Mouse (Mus musculus): Measurements from ENCODE around the gene Usf1.

Usf1 gene

DNA sequence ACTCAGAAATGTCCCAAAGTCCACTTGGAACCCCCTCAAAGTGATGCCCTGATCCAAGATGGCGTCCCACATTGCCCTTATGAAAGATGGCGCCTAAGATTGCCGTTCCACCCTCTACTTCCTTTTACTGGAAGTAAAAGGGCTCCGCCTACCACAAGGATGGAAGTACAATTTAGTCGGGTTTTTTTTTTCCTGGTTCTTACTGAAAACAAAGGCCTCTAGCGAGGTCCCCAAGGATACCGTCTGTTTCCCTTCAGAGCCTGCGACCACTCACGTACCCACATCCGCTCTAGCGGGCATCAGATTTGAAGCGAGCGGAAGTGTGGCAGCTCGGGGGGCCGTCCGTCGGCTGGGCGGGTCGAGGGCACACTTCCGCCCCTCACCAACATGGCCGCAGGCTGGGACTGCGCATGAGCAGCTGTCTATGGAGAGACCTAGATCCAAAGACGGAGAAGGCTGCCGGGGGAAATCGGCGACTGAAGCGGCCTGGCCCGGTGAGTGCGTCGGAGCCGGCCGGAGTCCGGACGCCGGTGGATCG is at the start of gene Usf1:
Gene Usf1 (plus strand): TSS at position 367 of the 538 bp plus-strand sequence.
- DNase-seq, result peak; percentile 91 to 94

DNA sequence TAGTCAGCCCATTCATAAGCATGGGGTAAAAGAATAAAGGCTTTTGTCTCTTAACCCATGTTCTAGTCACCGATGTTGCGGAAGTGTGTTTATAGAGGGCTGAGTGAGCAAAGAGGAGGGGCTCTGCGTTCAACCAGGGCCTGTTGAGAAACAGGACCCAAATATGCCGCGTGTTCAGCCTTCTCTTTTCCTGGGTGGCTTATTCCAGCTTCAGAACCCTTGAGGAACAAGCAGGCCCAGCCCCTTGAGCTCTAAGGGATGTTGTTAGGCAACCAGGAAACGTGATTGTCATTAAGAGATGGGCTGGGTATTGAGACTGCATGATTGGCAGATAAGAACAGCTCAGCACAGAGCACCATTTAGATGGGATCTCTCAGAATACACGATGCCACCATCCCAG is 45.2 kb upstream of the Usf1 start:
- no peak for DNase-seq

DNA sequence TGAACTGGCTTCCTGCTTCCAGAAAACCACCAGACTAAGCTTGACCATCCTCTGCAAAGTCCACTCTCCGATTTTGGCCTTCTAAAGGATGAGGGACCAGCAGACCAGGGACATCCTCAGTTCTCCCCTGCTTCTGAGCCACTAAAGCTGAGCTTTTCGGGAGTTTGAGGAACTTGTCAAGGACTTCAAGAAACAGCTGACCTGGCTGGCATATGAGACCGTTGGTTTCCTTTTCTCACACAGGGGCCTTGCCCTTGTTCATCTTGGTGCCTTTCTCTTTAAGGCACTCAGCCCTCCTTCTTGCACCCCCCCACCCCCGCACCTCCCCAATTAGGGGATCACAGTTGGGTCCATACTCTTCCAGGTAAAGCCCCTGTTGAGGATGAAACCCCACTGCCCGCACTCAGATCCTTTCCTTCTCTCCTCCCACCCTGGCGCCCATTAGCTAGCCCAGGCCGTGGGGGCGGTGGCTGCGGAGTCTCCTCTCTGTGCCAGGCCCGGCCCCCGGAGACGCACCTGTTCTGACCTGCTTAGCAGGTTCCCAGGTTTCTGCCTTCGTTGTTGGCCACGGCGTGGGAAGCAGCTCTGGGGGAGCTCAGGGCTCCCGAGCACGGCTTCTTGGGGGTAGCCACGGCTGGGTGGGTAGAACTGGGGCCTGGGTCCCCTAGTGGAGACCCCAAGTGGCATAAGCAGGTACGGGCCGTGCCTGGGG is 41.1 kb upstream of the Usf1 start, which contains the start of gene Nectin4:
Gene Nectin4 (plus strand): TSS at position 255 of the 712 bp plus-strand sequence.
- DNase-seq, result no peak

DNA sequence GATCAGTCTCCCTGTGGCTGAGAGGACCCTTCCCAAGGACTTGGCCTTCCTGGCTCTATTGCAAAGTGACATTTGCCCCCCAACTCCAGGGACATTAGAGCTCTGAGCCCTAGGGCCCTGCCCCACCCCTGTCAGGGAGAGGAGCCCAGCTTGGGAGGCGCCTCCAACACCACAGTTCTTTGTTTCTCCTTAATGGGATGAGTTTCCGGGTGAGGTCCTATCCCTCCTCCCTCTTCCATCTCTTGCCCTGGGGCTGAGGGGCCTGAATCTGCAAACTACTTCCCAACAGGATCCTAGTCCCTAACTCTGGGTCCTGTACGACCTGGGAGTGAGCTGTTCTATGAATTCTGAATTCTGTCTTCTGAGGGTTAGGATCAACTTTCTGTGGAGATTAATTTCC is 38.2 kb upstream of the Usf1 start:
- DNase-seq, result no peak

DNA sequence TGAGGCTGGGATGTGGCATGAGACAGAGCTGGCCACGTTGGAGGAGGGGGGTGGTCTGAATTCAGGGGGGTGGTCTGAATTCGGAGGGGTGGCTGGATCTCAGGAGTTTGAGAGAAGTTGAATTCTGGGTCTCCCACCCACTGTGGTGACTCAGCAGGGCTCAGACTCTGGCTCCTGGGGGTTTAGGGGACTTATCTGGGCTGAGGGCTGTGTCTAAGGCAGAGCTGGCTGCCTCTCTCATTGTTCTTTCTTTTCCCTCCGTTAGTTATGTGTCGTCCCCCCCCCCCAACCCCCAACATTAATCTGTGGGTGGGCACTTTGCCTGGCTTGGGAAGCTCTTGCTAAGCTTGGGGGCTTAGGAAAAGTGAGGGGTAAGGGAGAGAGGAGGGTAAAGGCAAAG is 37.2 kb upstream of the Usf1 start:
- no peak for DNase-seq

DNA sequence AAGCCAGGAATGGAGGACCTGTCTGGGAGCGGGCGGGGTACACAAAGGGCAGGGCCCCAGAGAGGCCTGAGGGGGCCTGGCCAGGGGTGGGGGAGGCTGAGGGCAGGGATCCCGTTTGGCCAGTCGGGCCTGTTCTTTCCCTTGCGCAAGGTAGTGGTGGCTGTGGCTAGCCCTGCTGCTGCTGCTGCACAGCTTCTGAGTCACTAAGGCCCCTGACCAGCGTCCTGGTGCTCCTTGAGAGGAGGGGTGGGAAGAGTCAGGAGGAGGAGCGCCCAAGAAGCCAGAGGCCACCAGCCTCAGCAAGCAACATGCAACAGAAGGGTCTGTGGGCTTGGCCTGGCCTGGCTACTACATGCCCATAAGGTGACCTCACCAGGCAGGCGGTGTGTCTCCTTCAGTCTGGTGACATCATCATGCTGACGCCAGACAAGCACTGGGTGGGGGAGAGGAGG is 35.4 kb upstream of the Usf1 start:
- no peak for DNase-seq

DNA sequence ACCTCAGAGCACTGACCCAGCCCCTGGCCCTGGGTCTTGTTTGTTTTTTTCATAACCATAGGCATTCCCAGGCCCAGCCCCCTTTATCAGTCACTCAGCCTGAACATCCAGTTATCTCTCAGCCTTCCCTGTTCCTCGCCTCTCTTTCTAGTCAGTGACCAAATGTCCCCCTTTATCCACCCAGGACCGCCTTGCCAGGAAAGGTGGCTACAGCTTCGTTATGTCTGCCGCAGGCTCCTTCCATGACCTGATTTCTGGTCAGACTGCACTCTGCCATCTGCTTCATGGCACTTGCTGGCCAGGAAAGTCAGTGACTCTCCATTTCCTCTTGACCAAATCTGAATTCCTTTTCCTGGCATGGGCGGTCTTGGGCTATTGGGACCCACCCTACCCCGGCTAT is 32.8 kb upstream of the Usf1 start:
- no peak for DNase-seq

DNA sequence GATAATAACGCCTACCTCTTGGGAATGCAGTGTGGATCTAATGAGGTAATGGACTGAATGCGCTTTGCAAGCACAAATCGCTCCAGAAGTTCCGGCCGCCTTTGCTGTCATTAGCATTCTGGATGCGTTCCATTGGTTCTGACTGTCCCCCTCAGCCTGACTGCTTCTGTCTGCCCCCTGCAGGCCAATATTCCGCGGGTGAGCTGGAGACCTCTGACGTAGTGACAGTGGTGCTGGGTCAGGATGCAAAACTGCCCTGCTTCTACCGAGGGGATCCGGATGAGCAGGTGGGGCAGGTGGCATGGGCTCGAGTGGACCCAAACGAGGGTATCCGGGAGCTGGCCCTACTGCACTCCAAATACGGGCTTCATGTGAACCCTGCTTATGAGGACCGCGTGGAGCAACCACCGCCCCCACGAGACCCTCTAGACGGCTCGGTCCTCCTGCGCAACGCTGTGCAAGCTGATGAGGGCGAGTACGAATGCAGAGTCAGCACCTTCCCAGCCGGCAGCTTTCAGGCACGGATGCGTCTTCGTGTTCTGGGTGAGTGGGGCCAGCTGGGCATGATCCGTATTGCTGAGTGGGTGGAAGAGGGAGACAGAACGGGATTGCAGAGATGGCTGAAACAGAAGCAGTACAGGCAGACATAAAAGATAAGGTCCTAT is 31.0 kb upstream of the Usf1 start:
- peak; percentile 48 to 58 for DNase-seq

DNA sequence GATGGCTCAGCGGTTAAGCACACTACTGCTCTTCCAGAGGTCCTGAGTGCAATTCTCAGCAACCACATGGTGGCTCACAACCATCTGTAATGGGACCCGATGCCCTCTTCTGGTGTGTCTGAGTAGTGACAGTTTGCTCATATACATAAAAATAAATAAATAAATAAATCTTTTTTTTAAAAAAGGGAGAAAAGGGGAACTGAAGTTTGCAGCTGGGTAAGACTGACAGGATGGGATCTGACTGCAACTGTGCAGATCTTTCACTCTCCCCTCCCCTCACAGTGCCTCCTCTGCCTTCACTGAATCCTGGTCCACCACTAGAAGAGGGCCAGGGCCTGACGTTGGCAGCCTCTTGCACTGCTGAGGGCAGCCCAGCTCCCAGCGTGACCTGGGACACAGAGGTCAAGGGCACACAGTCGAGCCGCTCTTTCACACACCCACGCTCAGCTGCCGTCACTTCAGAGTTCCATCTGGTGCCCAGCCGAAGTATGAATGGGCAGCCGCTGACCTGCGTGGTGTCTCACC is 29.0 kb upstream of the Usf1 start:
- no peak for DNase-seq

DNA sequence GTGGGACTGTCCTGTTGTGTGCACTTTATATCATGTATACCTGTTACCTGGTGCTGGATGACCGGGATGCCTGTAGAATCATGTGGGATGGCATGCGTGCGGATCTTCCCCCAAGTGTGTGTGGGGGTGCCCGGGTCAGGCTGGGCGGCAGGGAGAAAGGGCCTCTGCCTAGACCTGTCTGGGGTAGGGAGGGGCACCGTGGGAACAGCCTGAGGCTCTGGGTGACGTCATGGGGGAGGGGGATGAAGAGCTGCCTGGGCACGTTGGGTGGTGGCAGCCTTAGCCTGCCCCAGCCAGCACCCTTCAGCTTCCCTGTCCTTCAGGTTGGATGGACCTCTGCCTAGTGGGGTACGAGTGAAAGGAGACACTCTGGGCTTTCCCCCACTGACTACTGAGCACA is 26.8 kb upstream of the Usf1 start:
- no peak for DNase-seq

DNA sequence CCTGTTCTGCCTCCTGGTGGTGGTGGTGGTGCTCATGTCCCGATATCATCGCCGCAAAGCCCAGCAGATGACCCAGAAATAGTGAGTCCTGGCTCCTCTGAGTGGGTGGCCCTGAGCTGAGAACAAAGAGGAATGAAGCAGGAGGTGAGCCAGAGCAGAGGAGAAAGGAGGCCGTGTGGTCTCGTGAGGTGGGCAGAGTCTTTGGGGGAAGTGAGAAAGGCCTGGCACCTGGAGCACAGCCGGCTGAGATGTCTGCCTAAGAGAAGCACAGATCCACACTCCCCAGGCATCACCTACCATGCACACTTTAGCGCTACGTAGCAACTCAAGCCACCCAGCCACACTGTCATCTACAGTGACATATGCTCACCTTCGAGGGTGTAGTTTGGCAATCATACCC is 25.9 kb upstream of the Usf1 start:
- DNase-seq, result no peak

DNA sequence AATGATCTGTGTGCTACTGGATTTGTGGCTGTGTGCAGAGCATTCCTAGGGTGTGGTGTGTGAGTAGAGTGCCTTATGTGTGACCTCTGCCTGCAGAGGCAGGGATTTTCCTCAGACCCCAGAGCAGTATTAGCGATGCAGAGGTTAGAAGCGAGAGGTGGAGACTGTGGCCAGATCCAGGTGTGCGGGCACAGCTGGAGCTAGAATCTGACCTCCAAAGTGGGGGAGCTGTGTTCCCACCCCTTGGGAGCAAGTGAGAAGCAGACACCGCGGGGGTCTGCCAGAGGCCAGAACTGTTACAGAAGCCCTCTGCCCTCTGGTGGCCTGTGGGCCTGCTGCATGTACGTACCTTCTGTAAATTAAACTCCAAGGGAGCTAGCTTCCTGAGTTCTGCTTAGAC is 24.0 kb upstream of the Usf1 start:
- DNase-seq, result peak in 1 of 2 experiments; percentile 50

DNA sequence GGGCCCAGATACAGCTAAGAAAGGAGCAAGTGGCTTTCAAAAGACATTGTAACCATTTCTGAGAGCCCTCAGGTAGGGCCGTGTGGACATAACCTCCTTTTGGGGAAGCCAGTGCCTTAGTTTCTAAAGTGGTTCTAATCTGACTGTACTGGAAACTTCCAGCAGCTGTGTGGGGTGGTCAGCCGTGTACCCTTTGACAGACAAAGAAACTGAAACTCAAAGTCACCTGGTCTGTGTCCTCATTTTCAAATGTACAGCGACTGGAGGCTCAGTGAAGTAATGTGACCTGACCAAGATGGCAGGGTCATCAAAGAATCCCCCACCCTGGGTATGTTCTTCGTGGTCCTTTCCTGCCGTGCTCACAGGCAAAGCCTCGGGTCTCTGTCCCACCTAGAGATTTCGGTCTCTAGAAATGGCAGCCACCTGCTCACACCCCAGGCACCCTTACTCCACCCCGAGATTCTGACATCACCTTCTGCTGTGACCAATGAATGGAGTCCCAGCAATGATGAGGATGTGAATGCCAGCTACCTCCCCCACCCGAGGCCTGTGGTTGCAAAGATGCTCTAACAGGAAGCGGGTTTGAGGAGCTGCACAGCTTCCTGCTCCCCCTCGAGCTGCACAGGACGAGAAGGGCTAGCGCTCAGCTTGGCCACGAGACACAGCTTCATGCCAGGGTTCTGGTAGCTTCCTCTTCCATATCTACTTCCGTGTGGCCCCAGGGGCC is 22.6 kb upstream of the Usf1 start, which contains the start of gene Arhgap30:
Gene Arhgap30 (plus strand): TSS at position 579 of the 727 bp plus-strand sequence.
- DNase-seq, result peak; percentile 92 to 97

DNA sequence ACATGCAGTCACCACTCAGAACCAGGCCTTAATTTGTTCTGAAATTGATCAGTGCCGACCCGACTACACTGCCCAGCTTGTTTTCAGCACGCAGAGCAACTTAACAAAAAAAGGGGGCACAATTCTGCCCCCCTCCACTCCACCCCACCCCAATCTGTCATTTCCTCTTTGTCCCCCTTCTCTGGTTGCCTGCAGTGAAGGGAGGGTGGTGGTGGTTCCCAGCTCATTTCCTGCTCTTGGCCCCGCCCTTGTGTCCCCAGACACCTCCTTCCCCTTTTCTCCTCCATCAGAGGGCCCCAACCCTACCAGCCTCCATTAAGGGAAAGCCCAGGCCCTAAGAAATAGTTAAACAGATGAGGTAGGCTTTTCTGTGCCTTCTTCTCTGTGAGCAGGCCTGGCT is 21.0 kb upstream of the Usf1 start:
- DNase-seq, result peak; percentile 68 to 82

DNA sequence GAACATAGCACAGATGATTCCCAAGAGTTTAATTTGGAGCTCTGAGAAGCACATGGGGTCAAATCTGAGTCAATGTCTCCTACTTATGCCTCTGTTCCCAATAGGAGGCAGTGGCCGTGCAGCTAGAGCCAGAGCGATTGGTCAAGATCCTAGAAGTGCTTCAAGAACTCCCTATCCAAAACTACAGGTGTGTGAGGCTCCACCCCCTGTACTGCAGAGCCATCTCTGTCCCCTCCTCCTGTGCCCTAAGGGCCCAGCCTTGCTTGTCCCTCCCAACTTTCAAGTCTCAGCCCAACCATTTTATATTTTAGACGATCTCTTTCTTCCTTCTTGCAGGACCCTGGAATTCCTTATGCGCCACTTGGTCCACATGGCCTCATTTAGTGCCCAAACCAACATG is 9.3 kb upstream of the Usf1 start:
- no peak for DNase-seq

DNA sequence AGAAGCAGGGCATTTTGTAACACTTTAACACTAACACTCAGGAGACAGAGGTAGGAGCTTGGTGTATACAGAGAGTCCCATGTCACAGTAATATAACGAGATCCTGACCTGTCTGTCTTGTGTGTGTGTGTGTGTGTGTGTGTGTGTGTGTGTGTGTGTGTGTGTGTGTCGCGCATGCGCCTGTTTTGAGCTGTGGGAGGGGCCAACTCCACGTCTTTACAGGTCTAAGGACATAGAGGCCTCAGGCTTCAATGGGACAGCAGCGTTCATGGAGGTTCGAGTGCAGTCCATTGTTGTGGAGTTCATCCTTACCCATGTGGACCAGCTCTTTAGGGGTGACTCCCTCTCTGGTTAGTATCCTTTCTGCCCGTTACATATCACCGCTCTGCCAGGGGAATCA is 8.1 kb upstream of the Usf1 start:
- DNase-seq, result no peak

DNA sequence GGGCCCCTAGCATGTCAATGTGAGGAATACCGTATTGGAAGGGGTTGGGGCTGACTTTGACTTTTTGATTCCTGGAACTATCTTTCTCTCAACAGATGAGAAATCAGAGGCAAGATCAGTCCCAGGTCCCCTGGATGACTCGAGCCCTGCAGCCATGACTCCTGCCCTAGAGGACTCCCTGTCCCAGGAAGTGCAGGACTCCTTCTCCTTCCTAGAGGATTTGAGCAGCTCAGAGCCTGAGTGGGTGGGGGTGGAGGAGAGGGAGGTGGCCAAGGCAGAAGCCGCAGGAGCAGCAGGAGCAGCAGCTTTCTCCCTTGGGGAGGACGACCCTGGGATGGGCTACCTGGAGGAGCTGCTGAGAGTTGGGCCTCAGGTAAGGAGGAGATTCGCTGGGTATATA is 3.9 kb upstream of the Usf1 start:
- DNase-seq, result no peak

DNA sequence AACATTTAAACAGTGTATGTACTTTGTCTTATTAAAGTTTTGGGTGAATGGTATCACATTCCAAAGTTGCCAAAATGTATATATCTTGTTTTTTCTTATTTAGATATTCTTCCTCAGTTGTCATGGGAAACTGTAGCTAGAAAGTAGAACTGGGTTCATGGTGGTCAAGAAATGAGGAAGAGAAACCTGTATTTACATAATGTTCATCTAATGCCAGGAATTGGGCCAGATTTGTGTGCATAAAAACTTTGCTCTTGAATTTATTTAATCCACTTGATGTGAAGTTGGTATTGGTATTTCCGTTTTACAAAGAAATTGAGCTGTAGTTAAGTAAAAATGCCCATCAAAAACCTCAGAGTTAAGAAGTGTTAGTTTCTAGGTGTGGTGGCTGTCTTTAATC is 882 bp upstream of the Usf1 start:
- DNase-seq, result no peak

DNA sequence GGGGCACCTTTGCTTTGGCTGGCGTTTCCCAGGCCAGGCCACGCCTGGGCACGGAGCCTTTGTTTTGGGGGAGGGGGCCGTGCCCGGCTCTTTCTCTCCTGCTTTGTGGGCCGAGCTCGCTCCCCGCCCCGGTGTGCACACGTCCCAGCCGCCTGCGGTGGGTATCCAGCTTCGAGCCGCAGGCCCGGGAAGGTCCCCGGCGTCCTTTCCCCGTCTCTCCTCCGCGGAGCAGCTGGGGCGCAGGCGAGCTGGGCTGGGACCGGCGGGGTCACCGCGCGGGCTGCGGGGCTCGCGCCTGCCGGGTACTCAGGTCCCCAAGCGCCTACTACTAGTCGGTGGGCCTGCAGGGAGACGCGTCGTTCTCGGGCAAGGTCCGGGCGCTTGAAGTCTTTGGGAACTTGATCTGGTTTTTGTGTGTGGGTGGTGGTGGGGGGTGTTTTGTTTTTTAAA is 404 bp downstream of the Usf1 start:
- no peak for DNase-seq

DNA sequence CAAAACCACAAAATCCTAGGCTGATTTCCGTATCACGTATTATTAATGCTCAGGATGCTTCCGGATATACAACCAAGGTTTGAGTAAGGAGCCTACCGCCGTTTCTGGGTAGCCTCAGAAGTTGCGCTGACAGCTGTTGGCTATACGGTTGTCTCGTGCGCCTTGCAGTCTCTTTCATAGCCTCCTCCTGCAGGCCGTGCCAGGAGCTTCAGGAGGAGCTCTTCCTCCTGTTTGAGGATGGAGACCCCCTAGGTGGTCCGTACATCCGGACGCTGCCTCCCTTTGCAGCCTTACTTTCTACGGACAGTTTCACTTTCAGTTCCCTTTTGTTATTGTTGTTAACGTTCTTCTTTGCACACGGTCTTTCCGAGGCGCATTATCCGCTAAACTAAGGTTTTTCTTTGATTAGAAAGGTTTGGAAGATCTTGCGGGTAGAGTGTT is 908 bp downstream of the Usf1 start:
- DNase-seq, result peak; percentile 34 to 54

DNA sequence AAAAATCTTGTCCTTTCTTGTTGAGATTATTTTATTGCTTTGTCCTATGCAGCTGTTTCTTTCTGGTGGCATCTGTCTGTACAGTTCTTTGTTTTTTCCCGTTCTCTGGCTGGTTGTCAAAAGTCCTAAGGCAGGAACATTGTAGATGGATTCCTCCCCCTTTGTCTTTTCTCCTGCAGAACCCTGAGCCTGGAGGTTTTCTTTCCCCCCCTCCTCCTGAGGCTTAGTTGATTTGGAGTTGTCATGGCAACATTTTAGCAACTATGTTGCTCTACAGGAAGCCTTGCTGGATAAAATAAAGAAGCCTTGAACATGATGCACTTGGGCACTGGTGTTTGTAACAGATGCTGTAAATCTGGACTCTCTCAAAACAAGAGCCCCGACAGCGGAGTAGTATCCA is 1.3 kb downstream of the Usf1 start:
- no peak for DNase-seq

DNA sequence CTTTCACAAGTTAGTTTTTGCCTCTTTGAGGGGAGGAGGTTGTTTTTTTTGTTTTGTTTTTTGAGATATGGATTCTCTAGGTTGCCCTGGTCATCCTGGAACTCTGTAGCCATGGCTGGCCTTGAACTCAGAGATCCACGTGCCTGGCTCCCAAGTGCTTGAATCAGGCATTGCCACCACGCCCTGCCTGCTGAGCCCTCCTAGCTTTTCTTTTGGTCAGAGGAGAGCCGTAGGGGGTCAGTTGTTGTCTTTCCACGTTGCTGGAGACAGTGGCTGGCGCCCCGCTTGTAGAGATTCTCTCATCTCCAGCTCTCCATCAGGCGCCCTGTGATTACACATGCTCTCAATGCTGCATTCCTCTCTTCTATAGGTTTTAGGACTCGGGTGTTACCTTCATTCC is 2.5 kb downstream of the Usf1 start:
- no peak for DNase-seq

DNA sequence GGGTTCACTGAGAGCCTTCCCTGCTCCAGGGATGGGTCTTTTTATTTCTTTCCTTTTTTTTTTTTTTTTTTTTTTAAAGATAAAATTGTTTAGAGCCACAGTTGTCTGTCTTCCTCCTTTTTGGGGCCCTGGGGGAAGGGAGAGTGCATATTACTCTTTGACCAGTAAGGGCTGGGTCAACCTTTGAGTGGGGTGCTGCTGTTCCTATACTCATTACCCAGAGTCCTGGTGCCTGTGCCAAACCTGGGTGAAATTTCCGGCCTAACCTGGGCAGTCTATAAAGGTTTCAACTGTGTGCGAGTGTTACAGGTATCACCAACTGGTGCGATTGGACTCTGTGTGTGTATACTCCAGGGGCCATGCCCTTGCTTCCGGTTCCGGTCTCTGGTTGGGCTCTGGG is 7.5 kb downstream of the Usf1 start, which contains the start of gene Tstd1:
Gene Tstd1 (plus strand): TSS at position 213 of the 400 bp plus-strand sequence.
- no peak for DNase-seq

Data from thymus, adult 18-20 months (tissue).